Mouse (Mus musculus): ENCODE results near the gene Acadm.

The Acadm gene

DNA sequence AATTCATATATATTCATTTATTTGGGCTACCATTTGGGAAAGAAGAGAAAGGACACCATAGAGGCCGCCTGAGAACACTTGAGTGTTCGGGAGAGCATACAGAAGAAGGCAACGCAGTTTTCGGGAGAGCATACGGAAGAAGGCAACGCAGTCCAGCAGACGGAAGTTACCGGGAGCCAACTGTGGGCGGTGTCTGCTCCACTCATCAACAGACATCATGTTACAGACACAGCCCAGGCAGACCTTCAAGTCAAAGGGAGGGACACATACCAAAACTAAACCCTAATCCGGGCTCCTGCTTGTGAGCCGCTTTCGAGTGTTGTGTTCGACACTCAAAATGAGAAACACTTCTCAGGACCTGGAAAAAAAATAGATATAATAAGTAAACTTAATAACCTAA is 2.8 kb downstream of the Acadm start:
- no peak for DNase-seq (ENCODE audit: low spot score)

DNA sequence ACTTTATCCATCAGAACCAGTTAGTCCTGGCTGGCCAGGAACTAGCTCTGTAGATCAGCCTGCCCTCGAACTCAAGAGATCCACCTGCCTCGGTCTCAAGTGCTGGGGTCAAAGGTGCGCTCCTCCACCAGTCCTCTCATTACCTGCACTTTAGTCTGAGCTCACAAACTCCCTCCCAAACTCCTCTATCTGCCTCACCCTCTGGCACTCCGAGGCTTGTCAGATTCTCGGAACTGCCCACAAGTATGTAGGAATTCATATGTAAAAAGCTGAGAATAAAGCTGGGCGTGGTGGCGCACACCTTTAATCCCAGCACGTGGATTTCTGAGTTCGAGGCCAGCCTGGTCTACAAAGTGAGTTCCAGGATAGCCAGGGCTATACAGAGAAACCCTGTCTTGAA is 3.9 kb downstream of the Acadm start:
- no peak for DNase-seq (ENCODE audit: low spot score)

DNA sequence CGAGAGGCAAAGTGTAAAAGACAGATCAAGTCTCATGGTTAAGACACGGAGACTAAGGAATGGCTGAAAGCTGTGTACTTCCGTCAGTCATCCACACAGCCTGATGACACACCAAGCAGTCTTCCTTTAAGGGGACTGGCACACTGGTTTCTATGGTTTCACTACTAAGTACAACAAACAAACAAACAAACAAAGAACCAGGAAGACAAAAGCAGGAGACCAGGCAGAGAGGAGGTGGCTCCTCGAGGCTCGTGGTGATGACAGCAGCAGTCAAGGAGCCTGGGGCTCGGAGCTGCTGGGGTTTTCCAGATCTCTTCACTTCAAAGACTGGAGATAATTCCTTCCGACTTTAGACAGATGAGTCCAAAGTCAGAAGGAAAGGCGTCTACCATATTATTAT is 4.4 kb downstream of the Acadm start:
- no peak for DNase-seq (ENCODE audit: low spot score)

DNA sequence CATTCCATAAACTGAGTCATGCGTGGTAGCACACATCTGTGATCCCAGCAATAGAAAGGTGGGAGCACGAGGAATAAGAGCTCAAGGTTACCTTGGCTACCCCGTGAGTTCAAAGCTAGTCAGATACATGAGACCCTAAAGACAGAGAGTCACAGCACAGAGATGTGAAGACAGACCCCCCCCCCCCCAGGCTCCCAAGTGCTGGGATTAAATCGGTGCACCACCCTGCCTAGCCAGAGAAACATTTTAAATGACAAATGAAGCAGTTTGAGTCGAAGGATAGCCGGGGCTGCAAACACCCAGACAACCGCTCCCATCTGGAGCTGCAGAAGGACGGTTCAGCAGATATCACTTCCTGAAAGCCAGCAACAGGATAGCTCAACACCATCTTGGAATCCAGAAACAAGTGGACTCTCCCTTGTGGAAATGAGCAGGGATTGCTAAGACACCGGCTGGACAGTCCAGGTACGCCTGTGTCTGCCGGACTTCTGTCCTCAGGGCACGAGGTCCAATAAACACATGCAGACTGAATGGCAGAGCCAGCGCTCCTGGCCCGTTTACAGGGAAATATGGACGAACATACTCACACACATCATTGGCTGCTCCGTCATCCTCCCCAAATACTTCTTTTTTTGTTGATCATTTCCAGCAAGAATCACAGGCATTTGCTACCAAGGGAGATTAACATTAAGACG is 7.2 kb downstream of the Acadm start:
- no peak for DNase-seq (ENCODE audit: low spot score)

DNA sequence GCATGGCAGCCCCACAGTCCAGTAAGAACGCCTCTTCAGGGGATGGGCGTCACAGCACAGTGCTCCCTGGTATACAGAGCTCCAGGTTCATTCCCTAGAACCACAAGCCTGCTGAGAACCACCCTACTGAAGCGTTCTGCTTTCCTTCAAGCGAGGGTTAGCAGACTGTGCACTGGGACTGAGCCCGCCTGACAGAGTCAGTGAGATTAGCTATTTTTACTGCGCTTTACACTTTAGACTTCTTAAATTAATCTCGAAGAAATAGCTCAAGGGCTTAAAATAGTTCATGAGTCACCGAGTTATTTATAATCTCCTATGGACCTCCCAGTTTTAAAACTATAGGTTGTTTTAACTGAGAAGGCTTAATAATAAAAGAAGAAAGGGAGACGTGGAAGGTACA is 8.6 kb downstream of the Acadm start:
- DNase-seq (ENCODE audit: low spot score), result no peak

DNA sequence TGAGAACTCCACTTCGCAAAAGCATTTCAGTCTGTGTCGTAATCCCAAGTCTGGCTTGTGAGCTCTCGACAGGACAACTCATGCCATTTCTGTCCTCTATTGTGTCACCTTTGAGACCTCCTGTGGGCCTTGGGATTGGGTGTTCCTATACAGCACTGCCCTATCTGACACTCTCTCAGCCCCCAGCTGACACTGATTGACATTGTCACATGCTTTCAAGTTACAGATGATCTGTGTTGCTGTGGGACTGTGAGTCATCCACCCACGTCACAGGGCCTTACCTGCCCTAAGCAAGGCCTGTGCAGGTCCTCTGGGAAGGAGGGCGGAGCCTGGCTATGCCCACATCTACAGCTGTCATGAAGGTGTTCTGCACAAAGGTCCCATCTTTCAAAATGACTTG is 12.0 kb downstream of the Acadm start:
- no peak for DNase-seq (ENCODE audit: low spot score)

DNA sequence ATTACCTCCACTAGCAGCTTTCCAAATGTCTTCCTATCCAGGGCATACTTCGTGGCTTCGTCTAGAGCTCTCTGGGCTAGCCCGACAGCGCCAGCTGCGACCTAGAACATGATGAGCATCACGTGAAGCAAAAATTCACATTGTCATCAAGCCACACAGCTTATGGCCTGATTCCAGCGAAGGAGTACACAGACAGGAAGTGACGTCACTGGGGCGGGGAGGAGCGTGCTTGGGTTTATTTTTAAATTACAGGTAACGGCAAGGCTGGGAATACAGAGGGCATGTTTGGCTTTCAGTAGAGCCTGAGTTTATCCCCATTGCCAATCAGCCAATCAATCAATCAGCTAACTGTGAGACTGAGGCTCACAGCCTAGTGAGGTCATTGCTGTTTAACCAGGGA is 14.9 kb downstream of the Acadm start:
- no peak for DNase-seq (ENCODE audit: low spot score)

DNA sequence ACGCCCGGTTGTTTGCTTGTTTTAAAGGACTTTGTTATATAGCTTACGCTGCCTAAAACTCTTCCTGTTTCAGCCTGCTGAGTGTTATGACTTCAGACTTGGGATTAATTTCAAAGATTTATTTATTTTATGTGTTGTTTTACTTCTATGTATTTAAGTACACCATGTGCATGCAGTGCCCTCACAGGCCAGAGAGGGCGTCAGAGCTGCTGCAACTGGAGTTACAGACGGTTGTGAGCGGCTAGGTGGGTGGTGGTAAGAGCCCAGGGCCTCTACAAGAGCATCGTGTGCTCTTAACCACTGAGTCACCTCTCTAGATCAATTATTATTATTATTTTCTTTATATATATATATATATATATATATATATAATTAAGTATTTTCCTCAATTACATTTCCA is 18.1 kb downstream of the Acadm start:
- no peak for DNase-seq (ENCODE audit: low spot score)

DNA sequence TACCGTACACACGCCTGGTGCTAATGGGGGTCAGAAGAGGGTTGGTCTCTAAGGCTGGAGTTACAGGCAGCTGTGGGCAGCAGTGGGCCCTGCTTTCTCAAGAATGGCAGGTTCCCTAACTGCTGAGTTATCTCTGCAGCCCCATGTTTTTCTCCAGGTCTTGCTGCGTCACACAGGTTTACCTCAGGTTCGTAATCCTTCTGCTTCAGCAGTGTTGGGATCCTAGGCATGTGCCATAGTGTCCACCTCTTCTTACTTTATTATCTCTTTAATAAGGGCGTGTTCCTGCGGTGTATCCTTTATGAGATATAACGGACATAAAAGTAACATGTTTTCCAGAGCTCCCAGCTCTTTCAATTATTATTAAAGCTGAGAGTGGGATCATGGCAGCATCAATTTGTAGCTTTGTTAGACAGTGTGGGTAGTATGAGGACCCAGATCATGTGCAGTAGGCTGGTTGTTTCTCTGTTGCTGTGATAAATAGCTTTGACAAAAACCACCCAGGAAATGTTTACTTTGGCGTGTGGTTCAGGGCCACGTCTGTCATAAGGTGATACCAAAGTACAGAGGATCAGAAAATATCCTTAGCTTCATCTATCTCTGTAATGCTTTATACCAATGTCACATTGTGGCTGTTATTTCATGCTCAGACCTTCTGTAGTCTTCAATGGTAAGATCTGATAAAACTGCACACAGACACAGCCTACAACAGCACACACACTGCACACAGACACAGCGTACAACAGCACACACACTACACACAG is 23.1 kb downstream of the Acadm start:
- DNase-seq (ENCODE audit: low spot score), result no peak

DNA sequence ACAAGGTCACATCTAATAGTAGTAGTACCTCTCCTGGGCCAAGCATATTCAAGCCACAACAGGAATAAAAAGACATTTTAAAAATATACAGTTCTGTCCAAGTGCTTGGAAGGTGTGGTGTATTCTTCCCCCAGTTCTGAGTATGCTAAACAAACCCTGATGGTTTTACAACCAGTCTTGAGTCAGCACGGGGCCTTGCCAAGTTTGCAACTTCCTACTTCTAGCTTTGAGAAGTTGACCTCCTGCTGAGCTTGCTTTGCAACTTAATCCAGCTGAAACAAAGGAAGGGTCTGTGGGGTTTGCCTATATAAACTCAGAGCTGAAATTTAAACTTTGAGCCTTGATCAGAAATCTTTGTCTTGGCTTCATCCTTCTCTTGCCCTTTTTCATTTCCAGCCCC is 27.2 kb downstream of the Acadm start:
- DNase-seq (ENCODE audit: low spot score), result no peak

DNA sequence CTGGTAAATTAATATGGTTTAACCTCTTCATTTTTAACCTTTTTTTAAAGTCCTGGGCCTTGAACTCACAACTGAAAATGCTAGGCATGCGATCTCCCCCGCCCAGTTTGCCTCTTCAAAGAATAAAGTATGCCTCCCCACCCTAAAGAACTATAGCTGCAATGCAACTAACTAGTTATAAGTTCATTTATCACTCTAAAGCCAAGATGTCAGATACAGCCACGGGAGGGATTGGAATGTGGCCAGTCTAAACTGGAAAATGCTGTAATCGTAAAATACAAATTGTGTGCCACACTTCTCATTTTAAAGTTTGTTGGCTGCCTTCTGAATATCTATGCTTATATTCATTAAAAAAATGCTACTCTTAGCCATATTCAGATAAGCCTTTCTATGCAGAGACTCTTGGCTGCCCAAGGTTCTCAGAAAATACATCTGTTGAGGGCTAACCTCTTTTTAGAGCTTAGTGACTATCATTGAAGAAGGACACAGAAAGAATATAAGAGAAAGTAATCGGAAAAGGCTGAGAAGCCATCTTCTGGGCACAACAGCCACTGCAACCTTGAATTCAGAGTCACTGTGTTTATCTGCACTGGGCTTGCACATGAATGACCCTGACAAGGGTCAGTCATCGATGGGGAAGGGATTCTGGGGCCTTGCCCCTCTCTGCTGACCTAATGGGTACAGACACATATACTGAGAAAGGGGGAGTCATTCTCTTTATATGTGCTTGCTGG is 30.8 kb downstream of the Acadm start:
- DNase-seq (ENCODE audit: low spot score), result no peak

DNA sequence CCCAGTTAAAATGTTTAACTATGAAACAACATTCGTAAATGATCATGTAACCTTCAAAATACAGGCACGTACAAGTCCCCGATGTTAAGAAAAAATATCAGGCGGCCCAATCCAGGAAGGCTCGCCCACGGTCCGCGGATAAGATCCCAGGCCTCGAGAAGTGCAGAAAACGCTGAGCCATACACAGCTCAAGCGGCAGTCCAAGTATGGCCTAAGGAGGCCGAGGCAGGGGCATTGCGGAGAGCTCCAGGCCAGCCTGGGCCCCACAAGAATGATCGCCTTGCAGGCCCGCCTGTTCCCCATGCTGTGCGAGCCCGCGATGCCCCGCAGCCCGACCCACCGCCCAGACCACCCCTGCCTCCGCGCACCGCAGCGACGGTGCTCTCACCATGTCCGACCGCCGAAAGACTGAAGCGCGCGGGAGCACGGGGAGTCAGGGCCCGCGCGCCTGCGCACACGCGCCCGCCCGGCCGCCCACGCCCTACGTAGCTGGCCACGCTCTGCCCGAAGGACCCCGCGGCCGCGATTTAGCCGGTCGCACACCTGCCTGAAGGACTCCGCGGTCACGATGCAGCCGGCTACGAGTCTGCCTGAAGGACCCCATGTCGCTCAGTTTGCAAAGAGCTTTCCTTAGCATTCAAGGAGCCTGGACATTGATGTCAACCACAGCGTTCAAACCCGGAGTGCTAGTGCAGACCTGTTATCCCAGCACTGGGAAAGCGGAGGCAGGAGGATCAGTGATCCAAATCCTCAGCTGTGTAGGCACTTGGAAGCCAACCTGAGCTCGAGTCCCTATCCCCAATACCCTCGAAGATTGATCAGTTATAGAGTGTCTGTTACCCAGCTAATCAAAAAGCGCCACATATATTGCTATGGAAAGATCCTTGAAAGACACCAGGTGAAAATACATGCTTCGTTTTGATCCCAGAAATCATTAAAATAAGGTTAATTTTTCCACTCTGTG is 31.6 kb downstream of the Acadm start, which contains the start of gene Rabggtb:
Gene Rabggtb, minus strand, starts transcription at position 464 of the 964 bp plus-strand sequence.
- DNase-seq (ENCODE audit: low spot score), result peak; percentile 96

DNA sequence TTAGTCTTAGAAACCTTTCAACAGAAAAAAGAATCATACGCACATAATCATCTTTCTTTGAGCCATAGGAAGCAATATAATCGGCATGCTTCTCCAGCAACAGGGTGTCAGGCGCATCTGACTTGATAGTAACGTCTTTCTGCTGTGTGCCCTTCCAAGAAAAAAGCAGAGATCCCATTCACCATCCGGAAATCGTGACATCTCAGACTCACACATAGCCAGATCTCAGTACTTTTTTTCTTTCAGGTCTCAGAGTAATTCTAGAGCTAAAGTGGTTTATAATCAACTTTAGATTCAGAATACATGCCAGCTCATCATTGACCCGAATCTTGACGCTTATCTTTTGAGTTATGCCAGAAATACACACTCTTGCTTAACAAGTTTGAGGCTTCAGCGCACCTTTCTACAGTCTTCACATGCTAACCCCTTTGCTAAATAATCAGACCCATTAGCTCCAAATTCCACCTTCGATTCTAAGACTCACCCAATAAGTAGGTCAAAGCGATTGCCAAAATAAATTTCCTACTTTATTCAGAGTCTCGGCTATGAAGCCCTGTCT is 32.5 kb downstream of the Acadm start:
- no peak for DNase-seq (ENCODE audit: low spot score)

DNA sequence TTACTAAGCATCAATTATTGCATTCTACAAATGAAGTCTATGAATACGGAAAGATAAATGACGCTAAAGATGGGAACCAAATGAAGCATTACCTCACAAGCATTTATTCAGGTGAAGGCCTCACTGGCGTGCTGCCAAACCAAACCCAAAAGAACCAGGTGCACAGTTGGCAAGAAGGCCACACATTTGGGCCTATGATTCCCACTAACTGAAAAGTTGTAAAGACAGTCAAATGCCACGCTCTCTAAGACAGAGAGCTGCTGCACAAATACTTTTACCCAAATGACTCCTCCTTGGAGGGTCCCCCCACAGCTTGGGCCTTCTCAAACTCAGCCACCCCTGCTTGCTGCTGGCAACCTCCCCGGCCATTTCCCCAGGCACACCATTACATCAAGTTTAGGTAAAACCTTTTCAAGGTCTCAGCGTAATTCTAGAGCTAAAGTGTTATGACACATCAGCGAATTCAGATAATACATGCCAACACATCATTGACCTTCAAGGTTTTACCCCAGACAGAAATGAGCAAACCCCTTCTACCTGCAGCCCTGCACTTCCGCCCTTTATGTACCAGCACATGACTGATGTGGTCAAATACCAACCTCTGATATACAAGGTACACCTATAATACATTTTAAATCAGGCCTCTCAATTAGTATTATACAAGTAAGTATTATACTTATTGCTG is 33.1 kb downstream of the Acadm start:
- no peak for DNase-seq (ENCODE audit: low spot score)

DNA sequence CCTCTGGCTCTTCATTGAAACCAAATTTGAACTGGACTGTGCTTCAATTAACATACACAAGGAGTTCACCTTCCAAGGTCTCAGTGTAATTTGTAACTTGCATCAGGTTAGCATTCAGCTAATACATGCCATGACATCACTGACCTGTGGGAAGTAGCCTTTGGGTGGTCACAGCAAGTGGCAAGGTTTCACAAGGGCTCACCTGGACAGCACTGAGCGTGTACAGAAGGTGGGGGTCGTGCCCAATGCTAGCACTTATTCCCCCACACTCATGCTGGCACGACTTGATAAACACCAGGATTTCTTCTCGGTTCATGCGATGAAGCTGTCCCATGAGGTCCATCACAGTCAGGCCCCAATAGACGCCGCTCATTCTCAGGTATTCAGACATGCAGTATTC is 33.9 kb downstream of the Acadm start:
- DNase-seq (ENCODE audit: low spot score), result no peak

DNA sequence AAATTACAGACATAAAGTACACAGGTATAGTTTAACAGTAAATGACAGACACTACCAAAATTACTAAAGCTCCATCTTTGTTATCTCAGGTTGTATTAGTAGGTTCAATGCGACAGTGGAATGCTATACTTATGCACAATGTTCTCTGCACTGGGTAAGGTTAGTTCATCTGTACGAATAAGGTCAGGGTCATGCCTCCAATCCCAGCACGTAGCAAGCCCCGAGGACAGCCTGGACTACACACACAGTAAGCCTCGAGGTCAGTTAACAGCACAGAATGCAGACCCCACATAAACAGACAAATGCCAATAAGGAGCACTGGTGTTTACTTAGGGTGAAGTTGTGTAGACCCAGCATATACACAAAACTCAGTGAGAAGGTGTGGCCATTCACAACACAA is 35.5 kb downstream of the Acadm start:
- DNase-seq (ENCODE audit: low spot score), result no peak

DNA sequence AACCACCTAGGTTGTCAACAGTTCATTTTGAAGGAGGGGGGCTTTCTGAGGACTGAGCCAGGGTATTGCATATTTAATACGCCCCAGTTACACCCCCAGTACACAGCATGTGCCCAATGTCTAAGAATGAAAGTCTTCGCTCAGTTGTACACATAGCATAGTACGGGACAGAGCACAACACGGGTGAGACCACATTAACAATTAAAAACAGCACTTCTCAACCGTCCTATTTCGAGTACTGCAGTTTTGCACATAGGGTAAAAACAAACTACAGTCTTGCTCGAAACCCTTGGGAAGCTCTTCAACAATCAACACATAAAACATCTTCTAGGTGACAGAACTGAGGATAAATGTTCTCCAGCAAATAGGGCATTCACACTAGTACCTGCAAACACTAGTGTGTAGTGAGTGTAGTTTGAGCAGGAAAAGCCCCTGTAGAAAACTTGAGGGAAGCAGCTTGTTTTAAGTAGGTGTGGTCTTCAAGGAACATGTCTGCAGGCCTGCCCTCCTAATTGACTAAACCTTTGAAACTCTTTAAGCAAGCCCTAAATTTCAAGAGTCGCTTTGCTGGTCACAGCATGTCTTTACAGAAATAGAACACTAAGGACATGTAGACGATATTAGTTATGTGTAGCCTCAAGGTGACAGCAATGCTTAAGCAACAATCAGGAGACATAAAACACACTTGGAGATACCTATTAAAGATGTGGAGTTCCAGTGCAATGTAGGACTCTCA is 38.1 kb downstream of the Acadm start, which contains the start of gene Msh4:
Gene Msh4, minus strand, starts transcription at position 3 of the 736 bp plus-strand sequence.
- DNase-seq (ENCODE audit: low spot score), result no peak

DNA sequence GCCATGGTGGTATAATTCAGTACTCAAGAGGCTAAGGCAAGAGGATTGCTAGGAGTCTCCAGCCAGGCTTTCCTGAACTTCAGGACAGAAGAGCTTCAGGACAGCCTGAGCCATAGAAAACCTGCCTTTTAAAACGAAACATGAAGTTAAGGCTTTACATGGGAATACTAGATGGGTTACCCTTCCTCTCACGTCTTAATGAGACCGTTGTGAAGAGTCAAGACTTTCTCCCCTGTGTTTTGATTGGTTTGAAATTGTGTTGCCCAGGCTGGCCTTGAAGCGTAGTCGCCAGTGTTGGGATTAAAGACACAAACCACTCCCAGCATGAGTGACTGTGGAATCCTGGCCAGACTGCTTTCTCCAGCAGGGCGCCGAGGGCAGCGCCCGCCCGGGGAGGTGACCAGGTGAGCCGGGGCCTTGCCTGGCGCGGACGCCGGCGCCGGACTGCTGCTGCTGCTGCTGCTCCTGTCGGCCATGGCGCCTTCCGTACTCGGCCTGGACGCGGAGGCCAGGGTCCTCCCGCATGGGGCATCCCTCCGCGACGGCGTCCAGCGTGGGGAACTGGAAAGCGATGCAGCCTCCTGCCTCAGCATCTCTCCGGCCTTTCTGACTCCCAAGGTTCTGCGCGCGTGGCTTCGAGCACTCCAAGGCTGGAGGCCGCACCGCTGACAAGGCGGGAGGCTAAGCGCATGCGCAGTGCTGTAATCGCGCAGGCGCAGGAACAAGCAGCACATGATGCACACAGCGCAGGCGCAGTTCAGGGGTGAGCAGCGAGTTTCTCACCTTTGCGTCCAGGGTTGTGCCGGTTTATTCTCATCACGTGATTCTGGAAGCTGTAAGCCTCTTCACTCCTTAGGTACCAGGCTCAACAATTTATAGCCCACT is 38.9 kb downstream of the Acadm start:
- DNase-seq (ENCODE audit: low spot score), result no peak

DNA sequence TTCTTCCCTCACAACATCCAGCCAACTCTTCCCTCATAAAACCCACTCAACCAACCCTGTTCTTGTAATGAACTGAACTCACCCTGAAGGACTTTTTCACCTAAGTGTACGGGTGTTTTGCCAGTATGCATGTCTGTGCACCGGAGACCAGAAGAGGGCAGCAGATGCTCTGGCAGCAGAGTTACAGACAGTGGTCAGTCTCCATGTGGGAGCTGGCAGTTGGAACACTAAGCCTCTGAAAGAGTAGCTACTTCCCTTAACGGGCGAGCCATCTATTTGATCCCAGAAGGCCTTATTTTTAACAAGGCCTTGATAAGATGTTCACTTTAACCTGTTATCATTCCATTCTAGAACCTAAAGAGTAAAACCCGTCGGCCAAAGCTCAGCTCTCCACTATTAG is 39.8 kb downstream of the Acadm start:
- peak; percentile 26 for DNase-seq (ENCODE audit: low spot score)

Data from urinary bladder, postnatal 25 days (tissue).